Mouse (Mus musculus): ENCODE measurements around the gene Imp4.

Gene Imp4

DNA sequence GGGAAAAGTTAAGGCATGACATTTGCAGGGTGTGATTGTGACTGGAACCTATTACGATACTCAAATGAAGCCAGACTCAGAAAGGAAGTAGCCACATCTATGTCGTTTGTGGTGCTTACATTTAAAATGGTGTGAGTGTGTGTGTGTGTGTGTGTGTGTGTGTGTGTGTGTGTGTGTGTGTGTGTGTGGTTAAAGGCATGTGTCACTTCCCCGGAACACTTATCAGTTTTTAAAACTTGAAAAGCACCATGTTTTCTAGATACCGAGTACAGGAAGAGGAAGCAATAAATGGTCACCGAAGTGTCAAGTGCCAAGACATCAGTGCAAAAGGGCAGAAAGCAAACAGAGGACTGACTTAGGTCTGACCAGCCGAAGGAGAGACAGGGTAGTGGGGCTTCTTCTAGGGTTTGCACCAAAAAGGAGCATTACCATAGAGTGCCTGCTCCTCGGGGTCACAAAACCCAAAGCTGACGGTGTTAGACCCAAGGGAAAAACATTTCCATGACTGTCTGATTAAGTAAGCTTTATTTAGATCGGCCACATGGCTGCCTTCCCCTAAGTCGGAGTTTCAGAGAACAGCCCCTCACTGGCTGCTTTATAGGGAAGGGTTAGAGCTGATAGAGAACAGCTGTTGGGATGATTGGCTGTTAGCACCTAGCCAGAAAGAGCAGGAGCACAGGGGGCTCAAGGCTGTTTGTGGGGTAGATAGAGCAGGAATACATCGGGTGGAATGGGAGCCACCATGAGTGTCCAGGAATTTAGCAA lies 39.4 kb downstream of the Imp4 start:
- peak; percentile 69 for DNase-seq (ENCODE audit: low read depth, low spot score)
- no peaks in the 10 kb centered on the region for H3K27me3 ChIP-seq (ENCODE audit: control insufficient read depth, insufficient read depth, low read length, poor library complexity, severe bottlenecking)
- 0 out of 2 replicates have a peak, but pooled peaks cover 1% of the 10 kb centered on the region for H3K36me3 ChIP-seq (ENCODE audit: control insufficient read depth, insufficient read depth, low read length, poor library complexity, severe bottlenecking)

- H3K36me3 ChIP-seq (ENCODE audit: control insufficient read depth, insufficient read depth, low read length, poor library complexity, severe bottlenecking) = no peaks in the 10 kb centered on the region
- no peaks in the 10 kb centered on the region for H3K27me3 ChIP-seq (ENCODE audit: control insufficient read depth, insufficient read depth, low read length, poor library complexity, severe bottlenecking)
- no peak for DNase-seq (ENCODE audit: low read depth, low spot score)
Measured at GRCm38 (mm10) chr1:34480801-34481200, 41.1 kb downstream of the Imp4 start.

DNA sequence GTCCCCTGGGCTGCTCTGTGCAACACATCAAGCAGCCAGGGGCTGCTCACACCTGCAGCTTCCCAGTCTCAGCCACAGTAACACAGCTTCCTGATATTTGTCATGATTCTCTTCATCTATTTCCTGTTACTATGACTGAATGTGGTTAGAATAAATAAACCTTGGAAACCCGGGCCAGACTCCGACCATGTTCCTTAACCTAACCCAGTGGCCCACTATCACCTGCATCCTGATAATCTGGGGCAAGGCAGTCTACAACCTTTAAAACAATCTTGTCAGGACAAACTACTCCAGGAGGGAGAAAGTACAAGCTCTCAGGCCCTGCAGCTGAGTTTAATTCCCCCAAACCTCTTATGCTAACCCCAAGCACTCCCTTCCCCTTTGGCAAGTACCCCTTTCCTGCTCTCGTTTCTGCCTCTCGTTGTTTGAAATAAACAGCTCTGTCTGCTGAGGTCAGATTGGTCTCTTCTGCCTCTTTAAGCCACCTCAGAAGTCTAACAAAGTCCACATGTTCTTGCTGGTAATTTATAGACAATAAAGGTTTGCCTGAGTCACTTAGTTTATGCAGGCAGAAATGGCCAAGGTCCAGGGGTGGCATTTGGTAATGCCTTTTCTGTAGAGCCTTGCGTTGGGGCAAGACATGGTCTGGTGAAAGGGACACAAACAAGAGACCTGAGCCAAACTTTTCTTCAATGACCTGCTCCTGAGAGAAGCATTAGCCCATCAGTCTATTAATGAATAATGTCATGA lies 42.4 kb downstream of the Imp4 start:
- no peaks in the 10 kb centered on the region for H3K27me3 ChIP-seq (ENCODE audit: control insufficient read depth, insufficient read depth, low read length, poor library complexity, severe bottlenecking)
- no peak for DNase-seq (ENCODE audit: low read depth, low spot score)
- H3K36me3 ChIP-seq (ENCODE audit: control insufficient read depth, insufficient read depth, low read length, poor library complexity, severe bottlenecking) = no peaks in the 10 kb centered on the region

DNA sequence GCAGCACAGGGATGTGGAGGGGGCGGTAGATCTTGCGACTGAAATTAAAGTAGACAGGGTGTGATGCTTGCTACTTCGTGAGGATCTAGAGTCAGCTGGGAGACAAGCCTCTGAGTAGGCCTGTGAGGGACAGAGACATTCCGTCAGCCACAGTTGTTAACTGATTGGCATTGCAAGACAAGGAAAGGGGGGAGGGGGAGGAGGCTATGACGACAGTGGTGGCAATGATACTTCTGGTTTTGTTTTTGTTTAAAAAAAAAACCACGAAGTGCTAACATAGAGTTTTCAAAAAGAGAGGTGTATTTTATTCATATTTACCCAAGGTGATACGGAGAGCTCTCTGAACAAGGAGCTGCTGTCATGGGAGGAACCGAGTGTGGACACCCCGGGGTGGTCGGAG lies 44.8 kb downstream of the Imp4 start:
- Histone ChIP-seq H3K36me3 (ENCODE audit: control insufficient read depth, insufficient read depth, low read length, poor library complexity, severe bottlenecking) (no peaks in the 10 kb centered on the region), H3K27me3 (ENCODE audit: control insufficient read depth, insufficient read depth, low read length, poor library complexity, severe bottlenecking) (no peaks in the 10 kb centered on the region)
- DNase-seq (ENCODE audit: low read depth, low spot score) = peak; percentile 64

GRCm38 (mm10) chr1:34485461-34486188 lies 46.0 kb downstream of the Imp4 start:
- H3K36me3 ChIP-seq (ENCODE audit: control insufficient read depth, insufficient read depth, low read length, poor library complexity, severe bottlenecking) = no peaks in the 10 kb centered on the region
- H3K27me3 ChIP-seq (ENCODE audit: control insufficient read depth, insufficient read depth, low read length, poor library complexity, severe bottlenecking) = no peaks in the 10 kb centered on the region
- peak; percentile 84 for DNase-seq (ENCODE audit: low read depth, low spot score)

DNA sequence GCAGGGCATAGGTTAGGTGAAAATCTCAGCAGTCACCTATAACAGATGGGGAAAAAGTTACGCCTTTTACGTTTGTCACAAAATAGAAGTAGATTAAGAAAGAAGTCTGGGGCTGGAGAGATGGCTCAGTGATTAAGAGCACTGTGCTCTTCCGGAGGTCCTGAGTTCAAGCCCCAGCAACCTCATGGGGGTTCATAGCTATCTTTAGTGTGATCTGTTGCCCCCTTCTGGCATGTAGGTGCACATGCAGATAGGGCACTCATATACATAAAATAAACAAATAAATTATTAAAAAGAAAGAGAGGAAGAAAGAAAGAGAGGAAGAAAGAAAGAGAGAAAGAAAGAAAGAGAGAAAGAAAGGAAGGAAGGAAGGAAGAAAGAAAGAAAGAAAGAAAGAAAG lies 47.7 kb downstream of the Imp4 start:
- DNase-seq (ENCODE audit: low read depth, low spot score) = no peak
- Histone ChIP-seq H3K27me3 (ENCODE audit: control insufficient read depth, insufficient read depth, low read length, poor library complexity, severe bottlenecking) (no peaks in the 10 kb centered on the region), H3K36me3 (ENCODE audit: control insufficient read depth, insufficient read depth, low read length, poor library complexity, severe bottlenecking) (no peaks in the 10 kb centered on the region)

- no peak for DNase-seq (ENCODE audit: low read depth, low spot score)
- Histone ChIP-seq H3K36me3 (ENCODE audit: control insufficient read depth, insufficient read depth, low read length, poor library complexity, severe bottlenecking) (no peaks in the 10 kb centered on the region), H3K27me3 (ENCODE audit: control insufficient read depth, insufficient read depth, low read length, poor library complexity, severe bottlenecking) (no peaks in the 10 kb centered on the region)
Measured at GRCm38 (mm10) chr1:34489852-34490541, 50.3 kb downstream of the Imp4 start.

DNA sequence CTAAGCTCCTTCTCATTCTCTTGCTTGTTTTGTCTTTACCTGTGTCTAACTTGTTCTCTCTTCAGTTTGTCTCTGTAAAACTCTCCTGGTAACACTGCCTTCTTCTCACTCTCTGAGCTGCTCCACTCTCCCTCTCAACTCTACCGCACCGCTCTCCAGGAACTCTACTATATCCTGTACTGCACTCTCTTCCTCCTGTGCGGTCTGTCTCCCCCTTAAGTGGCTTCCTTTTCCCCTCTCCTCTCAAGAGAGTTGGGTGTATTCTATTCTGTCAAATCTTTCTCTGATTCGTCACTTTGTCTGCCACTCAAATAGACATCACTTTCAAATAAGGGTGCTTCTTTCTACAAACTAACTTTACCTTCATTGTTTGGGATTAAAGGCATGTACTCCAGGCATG lies 51.8 kb downstream of the Imp4 start:
- no peaks in the 10 kb centered on the region for H3K27me3 ChIP-seq (ENCODE audit: control insufficient read depth, insufficient read depth, low read length, poor library complexity, severe bottlenecking)
- no peaks in the 10 kb centered on the region for H3K36me3 ChIP-seq (ENCODE audit: control insufficient read depth, insufficient read depth, low read length, poor library complexity, severe bottlenecking)
- DNase-seq (ENCODE audit: low read depth, low spot score) = no peak

All from splenic B cell, adult 2 months (primary cell).